Comparison of ENCODE assay signal across 8 mouse cellular contexts in the genomic region with DNA sequence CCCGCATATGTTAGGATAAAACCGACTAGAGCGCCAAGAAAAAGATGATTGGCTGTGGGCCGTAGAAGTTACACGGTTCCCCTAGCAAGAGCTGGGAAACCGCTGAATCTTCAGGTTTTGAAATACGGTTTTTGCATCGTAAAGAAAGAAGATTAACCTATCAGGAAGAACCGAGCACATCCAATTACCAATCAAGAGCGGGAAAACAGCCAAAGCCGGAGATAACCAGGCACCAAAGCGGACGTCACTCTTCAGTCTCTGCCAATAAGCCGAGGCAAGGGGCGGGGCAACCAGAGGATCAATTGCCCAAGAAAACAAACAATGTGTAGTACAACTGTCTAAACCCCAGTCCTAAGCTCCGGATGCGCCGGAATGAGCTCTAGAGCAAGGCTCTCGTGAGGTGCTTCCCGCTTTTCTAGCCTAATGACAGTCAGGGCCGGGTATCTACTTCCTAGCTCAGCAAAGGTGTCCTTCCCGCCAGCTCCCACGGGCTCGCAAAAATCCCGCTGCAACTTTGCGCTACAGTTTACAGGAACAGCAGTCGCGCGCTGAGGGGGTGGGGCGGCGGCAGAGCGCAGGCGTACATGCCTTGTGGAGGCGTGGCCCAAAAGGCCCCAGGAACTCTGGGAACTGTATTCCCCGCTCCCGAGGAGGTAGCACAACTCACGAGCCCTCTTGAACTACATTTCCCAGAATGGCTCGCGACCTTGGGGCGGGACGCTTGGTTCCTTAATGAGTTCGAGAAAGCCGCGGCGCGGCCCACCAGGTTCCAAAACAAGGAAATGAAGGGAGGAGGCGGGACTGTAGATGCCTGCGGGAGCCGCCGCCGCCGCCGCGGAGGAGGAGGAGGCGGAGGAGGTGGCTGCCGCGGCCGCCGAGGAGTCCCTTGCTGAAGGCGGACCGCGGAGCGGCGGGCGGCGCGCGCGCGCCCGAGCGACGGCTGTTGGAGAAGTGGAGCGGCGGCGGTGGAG. TPM values are rescaled to one million over a fixed set of nuclear protein-coding genes. Genes with fewer than 3 reads are reported as not detected.
DNase-seq lines count a peak whose midpoint lies in the region; ATAC-seq and TF ChIP-seq lines count a peak whose summit lies in the region.

No protein-coding gene starts in this region.

- peak; percentile 58 for TF ChIP-seq POLR2A in olfactory bulb, adult 2 months (IDR thresholded peaks at IDR 0.05; ENCODE audit: insufficient read depth, low read depth, low read length)
- peak; percentile 75; the same call in 1 of the 2 replicates for TF ChIP-seq POLR2A in thymus, adult 2 months (IDR thresholded peaks at IDR 0.05; ENCODE audit: control insufficient read depth, extremely low read depth, insufficient read depth, low read length, poor library complexity)

- peak; percentile 86 for DNase-seq in G1E (ENCODE audit: low spot score)
- peak; percentile 95 to 99 for DNase-seq in cerebellum, adult 18-20 months
- peak; percentile 94 to 95 for DNase-seq in heart, postnatal 36 days
- DNase-seq in layer of hippocampus, adult 2 months (ENCODE audit: low spot score in 2 of 2): peak; percentile 95 to 99
- DNase-seq in lung, embryonic 14.5 days: peak; percentile 100
- peak; percentile 97 for DNase-seq in thymus, adult 2 months

- intact Hi-C loops in heart, postnatal 36 days (cut with DNase I): loop anchor here (1.0 to 5.0 kb wide), 3 partner anchors 47 to 173 kb away; a partner anchor contains a TSS

- H3K27me3 ChIP-seq in G1E (ENCODE audit: insufficient read depth, low read length): no peaks in the 10 kb centered on the region
- no peaks in the 10 kb centered on the region for H3K27me3 ChIP-seq in forebrain, embryonic 16.5 days (replicated peaks; ENCODE audit: control insufficient read depth, insufficient read depth, low read length)
- no peaks in the 10 kb centered on the region for H3K27me3 ChIP-seq in lung, embryonic 14.5 days (ENCODE audit: insufficient read depth, low read length)
- no peaks in the 10 kb centered on the region for H3K27me3 ChIP-seq in thymus, adult 2 months (ENCODE audit: control insufficient read depth, insufficient read depth, low read length)

- peaks cover 30% of the 10 kb centered on the region for H3K4me1 ChIP-seq in G1E (ENCODE audit: insufficient read depth, low read depth, low read length)
- peaks cover 20% of the 10 kb centered on the region for H3K4me1 ChIP-seq in forebrain, embryonic 16.5 days (replicated peaks; ENCODE audit: control insufficient read depth, insufficient read depth, low read length)
- H3K4me1 ChIP-seq in lung, embryonic 14.5 days (ENCODE audit: insufficient read depth): 0 out of 2 replicates have a peak, but pooled peaks cover 5% of the 10 kb centered on the region
- no peaks in the 10 kb centered on the region for H3K4me1 ChIP-seq in olfactory bulb, adult 2 months (ENCODE audit: control insufficient read depth, insufficient read depth, low read length)
- peaks cover 6% of the 10 kb centered on the region for H3K4me1 ChIP-seq in thymus, adult 2 months (replicated peaks; ENCODE audit: control insufficient read depth, insufficient read depth, low read length)

- H3K36me3 ChIP-seq in G1E (replicated peaks): peaks cover 10% of the 10 kb centered on the region
- H3K36me3 ChIP-seq in forebrain, embryonic 16.5 days (ENCODE audit: control insufficient read depth, insufficient read depth): no peaks in the 10 kb centered on the region
- no peaks in the 10 kb centered on the region for H3K36me3 ChIP-seq in lung, embryonic 14.5 days (ENCODE audit: insufficient read depth)
- no peaks in the 10 kb centered on the region for H3K36me3 ChIP-seq in thymus, adult 2 months (ENCODE audit: control insufficient read depth, insufficient read depth, low read length)

- H3K27ac ChIP-seq in forebrain, embryonic 16.5 days (ENCODE audit: low read length): peak overlapping the region; percentile 97
- peak overlapping the region; percentile 92 for H3K27ac ChIP-seq in layer of hippocampus, adult 2 months
- peak overlapping the region; percentile 96 for H3K27ac ChIP-seq in lung, embryonic 14.5 days (ENCODE audit: low read depth)
- H3K27ac ChIP-seq in olfactory bulb, adult 2 months (ENCODE audit: insufficient read depth, low read depth, low read length): peak overlapping the region; percentile 87
- H3K27ac ChIP-seq in thymus, adult 2 months (ENCODE audit: control insufficient read depth, insufficient read depth, low read length): peak overlapping the region; percentile 95

- H3K4me3 ChIP-seq in G1E (ENCODE audit: low read depth, low read length): peak overlapping the region; percentile 99
- peak overlapping the region; percentile 95 for H3K4me3 ChIP-seq in forebrain, embryonic 16.5 days (replicated peaks; ENCODE audit: low read length)
- H3K4me3 ChIP-seq in layer of hippocampus, adult 2 months: peak overlapping the region; percentile 98
- H3K4me3 ChIP-seq in lung, embryonic 14.5 days (ENCODE audit: low read depth, low read length): peak overlapping the region; percentile 90
- H3K4me3 ChIP-seq in olfactory bulb, adult 2 months (ENCODE audit: insufficient read depth, low read depth, low read length): peak overlapping the region; percentile 94
- peak overlapping the region; percentile 82 for H3K4me3 ChIP-seq in thymus, adult 2 months (ENCODE audit: control insufficient read depth, insufficient read depth, low read length)

- peak overlapping the region; percentile 91 for H3K9ac ChIP-seq in forebrain, embryonic 16.5 days (replicated peaks; ENCODE audit: low read depth, low read length)
- H3K9ac ChIP-seq in lung, embryonic 14.5 days: peak overlapping the region; percentile 87

- no peak for TF ChIP-seq CTCF in G1E (IDR thresholded peaks at IDR 0.05; ENCODE audit: low read depth, low read length)
- no peak for TF ChIP-seq CTCF in layer of hippocampus, adult 2 months (conservative IDR thresholded peaks at IDR 0.05)
- TF ChIP-seq CTCF in lung, embryonic 14.5 days (IDR thresholded peaks at IDR 0.05; ENCODE audit: low read depth): no peak
- no peak for TF ChIP-seq CTCF in olfactory bulb, adult 2 months (IDR thresholded peaks at IDR 0.05; ENCODE audit: insufficient read depth, low read depth, low read length)
- TF ChIP-seq CTCF in thymus, adult 2 months (IDR thresholded peaks at IDR 0.05; ENCODE audit: borderline replicate concordance, control insufficient read depth, extremely low read depth, insufficient read depth, low read length, poor library complexity): no peak

- under 1% methylated on average over 74 of the region's 76 CpGs for WGBS in forebrain, embryonic 16.5 days
- under 1% methylated on average over 60 of the region's 76 CpGs for WGBS in lung, embryonic 14.5 days
- WGBS in olfactory bulb, adult 2 months: under 1% methylated on average over 71 of the region's 76 CpGs
- under 1% methylated on average over 76 of the region's 76 CpGs for WGBS in thymus, adult 2 months

- H3K9me3 ChIP-seq in G1E (replicated peaks): no peaks in the 10 kb centered on the region
- H3K9me3 ChIP-seq in forebrain, embryonic 16.5 days (ENCODE audit: control insufficient read depth, low read length): no peaks in the 10 kb centered on the region
- H3K9me3 ChIP-seq in lung, embryonic 14.5 days (ENCODE audit: low read depth, low read length): no peaks in the 10 kb centered on the region

- peak; percentile 88 for ATAC-seq in G1E (ENCODE audit: extremely low read depth, insufficient number of reproducible peaks, low FRiP score, poor library complexity, severe bottlenecking)
- peak; percentile 98 for ATAC-seq in forebrain, embryonic 16.5 days
- peak; percentile 98 for ATAC-seq in lung, embryonic 14.5 days (ENCODE audit: insufficient read depth)

- peak overlapping the region; percentile 79 for H3K4me2 ChIP-seq in forebrain, embryonic 16.5 days (ENCODE audit: low read length)
- peak overlapping the region; percentile 73 for H3K4me2 ChIP-seq in lung, embryonic 14.5 days

RNA-seq across cellular contexts. Expression of a gene that starts 9.5 kb away (rescaled TPM):
- total RNA-seq in G1E (2014; fragmentation: Nextera tagmentation): 47.2 and 47.5 TPM in 2 replicates
- total RNA-seq in G1E (2017): 25.9 and 29.1 TPM in 2 replicates
- polyA plus RNA-seq in G1E (2012): 7.8 and 8.5 TPM in 2 replicates
- 19.6 and 23.9 TPM in 2 replicates for polyA plus RNA-seq in forebrain, embryonic 16.5 days (2015; fragmentation: Nextera tagmentation; extraction: Ambion mirVana)
- 10 to 100 TPM; 14.5 to 16.1 TPM for total RNA-seq in heart, postnatal 36 days (2021)
- total RNA-seq in layer of hippocampus, adult 2 months (2021): 10 to 100 TPM; 34.4 to 34.6 TPM
- polyA plus RNA-seq in lung, embryonic 14.5 days (2014; fragmentation: Nextera tagmentation; extraction: Ambion mirVana): 10.6 and 11.6 TPM in 2 replicates
- polyA plus RNA-seq in olfactory bulb, adult 2 months (2012; ENCODE audit: insufficient read depth, insufficient read length, low replicate concordance, missing spikeins): 114 TPM in 1 of 2 replicates, not detected in the other
- polyA plus RNA-seq in thymus, adult 2 months (2012; rRNA removed): 31.0 and 34.0 TPM in 2 replicates

RNA-seq across cellular contexts. Expression of a gene that starts 46.9 kb away (rescaled TPM):
- total RNA-seq in G1E (2014; fragmentation: Nextera tagmentation) (198 and 202 TPM in 2 replicates), G1E (2017) (164 and 183 TPM in 2 replicates)
- 4.2 and 7.7 TPM in 2 replicates for polyA plus RNA-seq in G1E (2012)
- polyA plus RNA-seq in forebrain, embryonic 16.5 days (2015; fragmentation: Nextera tagmentation; extraction: Ambion mirVana): 46.3 and 47.0 TPM in 2 replicates
- total RNA-seq in heart, postnatal 36 days (2021): 10 to 100 TPM; 67.0 to 88.5 TPM
- 10 to 100 TPM; 81.6 to 83.1 TPM for total RNA-seq in layer of hippocampus, adult 2 months (2021)
- 78.7 and 82.0 TPM in 2 replicates for polyA plus RNA-seq in lung, embryonic 14.5 days (2014; fragmentation: Nextera tagmentation; extraction: Ambion mirVana)
- polyA plus RNA-seq in olfactory bulb, adult 2 months (2012; ENCODE audit: insufficient read depth, insufficient read length, low replicate concordance, missing spikeins): not detected in 2 replicates
- 10.0 and 11.4 TPM in 2 replicates for polyA plus RNA-seq in thymus, adult 2 months (2012; rRNA removed)

Comparison
In these comparisons a context has a peak if more than half of its experiments do, and no peak if none do; other contexts are left out.
1. Peak in every context shown above with its lines: DNase-seq, ATAC-seq, H3K4me3 ChIP-seq and H3K27ac ChIP-seq.